Mouse (Mus musculus) cortical plate, adult 2 months (tissue): ENCODE results near the gene Serpinb9.

Source experiments
- CTCF ChIP-seq: fragments of 200-500 bp; IDR thresholded peaks from 2 replicates; pipeline ENCODE4 v1.5.1; 2011; ENCODE audit warnings: mild to moderate bottlenecking, control low read depth, low read length; ENCODE audit not compliant: insufficient read depth; ENCODE audit errors: extremely low read depth
- POLR2A ChIP-seq: fragments of 200-500 bp; IDR thresholded peaks from 2 replicates; pipeline ENCODE4 v1.6.1; 2011; ENCODE audit warnings: mild to moderate bottlenecking, low read length, control low read depth; ENCODE audit not compliant: insufficient read depth; ENCODE audit errors: extremely low read depth

GRCm38 (mm10) chr13:33005501-33006075 lies 2.5 kb downstream of the Serpinb9 start:
- TF ChIP-seq CTCF (no peak), POLR2A (no peak)
